Mouse (Mus musculus) MEL (cell line): Measurements from ENCODE around the gene Ppa1.

Experiments
- CTCF ChIP-seq, 3 experiments: IDR thresholded peaks in 2 of 3; conservative IDR thresholded peaks in 1 of 3; 2 replicates each; pipeline ENCODE4 v1.5.1; 2011 to 2012; ENCODE audit warnings: low read length in 3 of 3, low read depth in 2 of 3, mild to moderate bottlenecking in 2 of 3, improper control_type of control experiment in 1 of 3, inconsistent platforms in 1 of 3, mixed read lengths in 1 of 3, moderate library complexity in 1 of 3; ENCODE audit not compliant: control insufficient read depth in 1 of 3, insufficient read depth in 1 of 3, poor library complexity in 1 of 3, severe bottlenecking in 1 of 3
- KAT2A ChIP-seq: conservative IDR thresholded peaks from 2 replicates; pipeline ENCODE4 v1.6.1; 2012; ENCODE audit warnings: low read depth, low read length, improper control_type of control experiment, inconsistent platforms
- TBP ChIP-seq: IDR thresholded peaks from 2 replicates; pipeline ENCODE4 v1.8.0; 2011; ENCODE audit warnings: low read depth, low read length, improper control_type of control experiment

- TF ChIP-seq KAT2A: no peak
- no peak for TF ChIP-seq TBP
- TF ChIP-seq CTCF (IDR thresholded peaks at IDR 0.05 in 2 of 3, conservative IDR thresholded peaks at IDR 0.05 in 1 of 3; ENCODE audit: control insufficient read depth in 1 of 3, insufficient read depth in 1 of 3, low read depth in 2 of 3, low read length in 3 of 3, poor library complexity in 1 of 3, severe bottlenecking in 1 of 3): no peak
Measured at GRCm38 (mm10) chr10:61637055-61637454, 11.3 kb upstream of the Ppa1 start.
